Mouse (Mus musculus) embryonic facial prominence, embryonic 13.5 days (tissue): ENCODE data around the gene Ddx41. TPM values are rescaled to one million over a fixed set of nuclear protein-coding genes. Genes with fewer than 3 reads are reported as not detected.
A peak's percentile ranks its signal among the peaks of the same experiment; 100 is the strongest.

Experiments
- ATAC-seq: fragments of 200-750 bp; cut with Nextera tagmentation; 2 replicates; pipeline ENCODE4 v1.8.0; 2017; ENCODE audit warnings: low read depth; ENCODE audit not compliant: insufficient number of reproducible peaks, insufficient read depth, low FRiP score, low TSS enrichment
- H3K27ac ChIP-seq: fragments of 300-500 bp; sonication (generic); 2 replicates; pipeline ENCODE4 v1.5.1; 2015; ENCODE audit warnings: moderate library complexity, mild to moderate bottlenecking, inconsistent platforms
- H3K27me3 ChIP-seq: fragments of 300-500 bp; sonication (generic); 2 replicates; pipeline ENCODE4 v1.6.1; 2015; ENCODE audit warnings: mild to moderate bottlenecking, inconsistent platforms
- H3K36me3 ChIP-seq: fragments of 300-500 bp; sonication (generic); 2 replicates; pipeline ENCODE4 v1.6.1; 2015; ENCODE audit warnings: mild to moderate bottlenecking, inconsistent platforms
- H3K4me1 ChIP-seq: fragments of 300-500 bp; sonication (generic); 2 replicates; pipeline ENCODE4 v1.6.1; 2015; ENCODE audit warnings: inconsistent platforms
- H3K4me2 ChIP-seq: fragments of 300-500 bp; sonication (generic); 2 replicates; pipeline ENCODE4 v1.6.1; 2015; ENCODE audit warnings: moderate library complexity, mild to moderate bottlenecking, inconsistent platforms
- H3K4me3 ChIP-seq: fragments of 300-500 bp; sonication (generic); 2 replicates; pipeline ENCODE4 v1.5.1; 2015; ENCODE audit warnings: mild to moderate bottlenecking, inconsistent platforms
- H3K9ac ChIP-seq: fragments of 300-500 bp; sonication (generic); 2 replicates; pipeline ENCODE4 v1.6.1; 2015; ENCODE audit warnings: mild to moderate bottlenecking, inconsistent platforms
- H3K9me3 ChIP-seq: fragments of 300-500 bp; sonication (generic); 2 replicates; pipeline ENCODE4 v1.6.1; 2016; ENCODE audit warnings: inconsistent platforms
- WGBS: fragments of 180-500 bp; shearing (Covaris S2); methylation state at CpG from one replicate; pipeline ENCODE4 v1.1.7; 2015; ENCODE audit warnings: mixed read lengths; 5-methylcytosine and 5-hydroxymethylcytosine counted together
- microRNA-seq: library from miRNA; unstranded; fragments of <30 nt; microRNA quantifications from one replicate; pipeline ENCODE4, GENCODE M21; 2016
- polyA plus RNA-seq: library from polyadenylated mRNA; unstranded; fragments of >200 nt; fragmentation: Nextera tagmentation; extraction: Ambion mirVana; gene quantifications from 2 replicates; pipeline ENCODE4 v1.2.1, GENCODE M21; 2015

Gene Ddx41
- polyA plus RNA-seq, 1 experiment from 2014 or later, result 80.0 TPM

DNA sequence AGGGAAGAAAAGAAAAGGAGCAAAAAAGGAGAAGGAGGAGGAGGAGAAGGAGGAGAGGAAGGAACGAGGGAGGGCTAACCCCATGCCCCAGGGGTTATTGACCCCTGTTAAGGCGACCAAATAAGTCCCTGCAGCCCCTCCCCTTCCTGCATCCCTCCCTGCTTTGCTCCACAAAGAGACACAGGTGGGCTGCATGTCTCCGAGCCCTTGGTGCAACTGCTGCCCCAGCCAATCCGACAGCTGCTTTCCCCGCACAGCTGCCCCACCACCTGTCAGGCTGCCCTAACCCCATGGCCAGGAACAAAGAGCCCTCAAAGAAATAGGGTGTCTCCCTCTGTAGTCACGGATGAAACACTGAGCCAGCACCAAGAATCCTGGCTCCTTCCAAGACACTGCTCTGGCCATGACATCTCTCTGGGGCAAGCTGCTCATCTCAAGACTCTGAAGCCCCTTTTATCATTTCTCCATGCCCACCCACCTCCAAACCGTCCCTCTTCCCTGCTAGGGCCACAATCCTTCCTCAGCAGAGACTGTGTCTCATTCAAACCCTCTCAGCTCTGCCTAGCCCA is 51.9 kb downstream of the Ddx41 start:
- ATAC-seq, result no peak
- Histone ChIP-seq H3K9ac (peak overlapping the region; percentile 100), H3K27me3 (no peaks in the 10 kb centered on the region), H3K9me3 (no peaks in the 10 kb centered on the region), H3K4me3 (peak overlapping the region; percentile 100), H3K4me2 (peak overlapping the region; percentile 94), H3K4me1 (peaks cover 42% of the 10 kb centered on the region), H3K36me3 (peaks cover 40% of the 10 kb centered on the region), H3K27ac (no peak overlapping the region)
- 23% methylated on average over 7 of the region's 7 CpGs for WGBS

DNA sequence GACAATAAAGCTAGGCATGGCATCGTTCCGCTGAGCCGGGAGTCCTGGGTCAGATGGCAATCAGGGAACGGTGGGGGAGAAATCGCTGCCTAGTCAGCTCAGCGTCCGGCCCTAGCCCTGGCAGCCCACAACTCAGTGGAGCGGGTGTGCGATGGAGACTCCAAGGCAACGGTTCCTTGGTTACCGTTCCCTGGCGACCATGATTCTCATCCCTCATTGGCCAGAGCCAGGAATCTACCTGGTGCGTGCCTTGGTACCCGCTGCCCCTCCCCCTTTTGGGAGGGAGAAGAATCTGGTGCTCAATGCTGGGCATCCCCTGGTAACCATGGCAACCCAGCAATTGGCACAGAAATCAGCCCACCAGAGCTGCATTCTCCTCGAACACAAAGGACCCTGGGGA is 52.9 kb downstream of the Ddx41 start:
- no peak for ATAC-seq
- H3K36me3 ChIP-seq, result peaks cover 50% of the 10 kb centered on the region
- H3K9me3 ChIP-seq, result no peaks in the 10 kb centered on the region
- H3K9ac ChIP-seq, result peak overlapping the region; percentile 51
- H3K4me1 ChIP-seq, result peaks cover 42% of the 10 kb centered on the region
- H3K4me2 ChIP-seq, result peak overlapping the region; percentile 94
- no peak overlapping the region for H3K4me3 ChIP-seq
- no peaks in the 10 kb centered on the region for H3K27me3 ChIP-seq
- no peak overlapping the region for H3K27ac ChIP-seq
- 42% methylated on average over 15 of the region's 15 CpGs for WGBS

DNA sequence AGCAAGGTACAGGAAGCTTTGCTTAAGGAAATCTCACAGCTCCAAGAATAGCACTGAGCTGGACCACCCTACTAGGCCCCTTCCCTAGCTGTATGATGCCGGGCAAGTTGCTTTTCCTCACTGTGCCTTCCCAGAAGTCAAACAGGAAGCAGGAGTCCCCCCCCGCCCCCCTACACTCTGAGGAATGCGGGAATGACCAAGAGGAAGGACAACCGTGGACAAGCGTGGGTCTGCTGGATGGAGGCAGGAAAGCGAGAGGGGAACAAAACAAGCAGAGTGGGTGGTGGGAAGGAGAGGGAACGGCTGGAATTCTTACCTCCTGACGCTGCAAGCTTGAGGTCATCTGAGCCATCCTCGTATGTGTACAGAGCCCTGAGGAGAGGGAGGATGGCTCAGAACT is 53.4 kb downstream of the Ddx41 start:
- Histone ChIP-seq H3K4me3 (no peak overlapping the region), H3K27me3 (no peaks in the 10 kb centered on the region), H3K36me3 (peaks cover 53% of the 10 kb centered on the region), H3K9ac (peak overlapping the region; percentile 51; the same call in 1 of the 2 replicates), H3K9me3 (no peaks in the 10 kb centered on the region), H3K27ac (peak overlapping the region; percentile 7; the same call in 1 of the 2 replicates), H3K4me2 (0 out of 2 replicates have a peak overlapping the region, but pooled peaks have one; percentile 94), H3K4me1 (peaks cover 37% of the 10 kb centered on the region)
- no peak for ATAC-seq
- WGBS, result 27% methylated on average over 9 of the region's 9 CpGs

DNA sequence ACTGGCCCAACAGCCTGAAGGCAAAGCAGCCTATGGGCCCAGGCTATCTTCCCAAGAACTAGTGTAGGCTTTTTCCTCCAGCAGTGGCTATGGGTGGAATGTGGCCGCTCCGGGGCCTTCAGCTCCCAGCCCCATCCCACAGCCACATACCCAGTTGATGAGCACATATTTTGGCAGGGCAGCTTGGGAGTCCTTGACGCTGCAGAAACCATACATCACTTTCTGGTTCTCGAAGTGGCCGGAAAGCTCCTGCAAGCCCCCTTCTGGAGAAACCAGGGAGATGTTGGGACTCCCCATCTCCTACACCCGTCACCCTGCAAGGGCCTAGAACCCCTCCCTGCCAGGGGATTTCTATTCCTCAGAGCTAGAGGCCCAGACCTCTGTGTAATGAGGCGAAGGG is 53.9 kb downstream of the Ddx41 start:
- Histone ChIP-seq H3K36me3 (peaks cover 58% of the 10 kb centered on the region), H3K4me1 (peaks cover 36% of the 10 kb centered on the region), H3K9ac (0 out of 2 replicates have a peak overlapping the region, but pooled peaks have one; percentile 3), H3K4me3 (no peak overlapping the region), H3K27me3 (no peaks in the 10 kb centered on the region), H3K27ac (0 out of 2 replicates have a peak overlapping the region, but pooled peaks have one; percentile 23), H3K9me3 (no peaks in the 10 kb centered on the region), H3K4me2 (no peak overlapping the region)
- WGBS, result 84% methylated on average over 7 of the region's 7 CpGs
- no peak for ATAC-seq

Small RNA genes lying within 50 kb of the gene (microRNA-seq; reads per million reads assigned to microRNA genes)
- 0.92 reads per million for gene Mir6945

Other genes starting within 250 kb of the Ddx41 start
- 369 and 402 TPM in 2 replicates for gene Prelid1, start 216.2 kb downstream of the Ddx41 start, polyA plus RNA-seq
- 104 and 112 TPM in 2 replicates for gene Rab24, start 214.7 kb downstream of the Ddx41 start, polyA plus RNA-seq
- 41.4 and 51.0 TPM in 2 replicates for gene Mxd3, start 206.8 kb downstream of the Ddx41 start, polyA plus RNA-seq
- 89.3 and 93.1 TPM in 2 replicates for gene Lman2, start 173.9 kb downstream of the Ddx41 start, polyA plus RNA-seq
- 1.4 TPM in 2 replicates for gene Rgs14, start 166.9 kb downstream of the Ddx41 start, polyA plus RNA-seq
- not detected in 2 replicates for gene Slc34a1, start 138.5 kb downstream of the Ddx41 start, polyA plus RNA-seq
- not detected in 2 replicates for gene Pfn3, start 121.4 kb downstream of the Ddx41 start, polyA plus RNA-seq
- 0.24 and 1.6 TPM in 2 replicates for gene F12, start 109.9 kb downstream of the Ddx41 start, polyA plus RNA-seq
- gene Grk6, start 91.6 kb downstream of the Ddx41 start, polyA plus RNA-seq, result 36.4 and 45.3 TPM in 2 replicates
- 0.96 and 1.2 TPM in 2 replicates for gene Prr7, start 72.4 kb downstream of the Ddx41 start, polyA plus RNA-seq
- gene Dbn1, start 48.5 kb downstream of the Ddx41 start, polyA plus RNA-seq, result 275 and 276 TPM in 2 replicates
- 105 and 119 TPM in 2 replicates for gene Pdlim7, start 23.0 kb downstream of the Ddx41 start, polyA plus RNA-seq
- 2.3 and 2.8 TPM in 2 replicates for gene Dok3, start 7.4 kb downstream of the Ddx41 start, polyA plus RNA-seq
- 47.4 and 49.9 TPM in 2 replicates for gene Fam193b, start 34.5 kb upstream of the Ddx41 start, polyA plus RNA-seq
- 158 and 177 TPM in 2 replicates for gene Tmed9, start 37.1 kb upstream of the Ddx41 start, polyA plus RNA-seq
- gene B4galt7, start 63.2 kb upstream of the Ddx41 start, polyA plus RNA-seq, result 34.3 and 35.1 TPM in 2 replicates
- gene Caml, start 86.3 kb upstream of the Ddx41 start, polyA plus RNA-seq, result 76.3 and 76.5 TPM in 2 replicates
- gene Ddx46, start 98.4 kb upstream of the Ddx41 start, polyA plus RNA-seq, result 43.2 and 44.3 TPM in 2 replicates
- 71.5 and 73.7 TPM in 2 replicates for gene B230219D22Rik, start 156.5 kb upstream of the Ddx41 start, polyA plus RNA-seq
- gene Txndc15, start 178.0 kb upstream of the Ddx41 start, polyA plus RNA-seq, result 109 and 110 TPM in 2 replicates
- gene Pcbd2, start 190.7 kb upstream of the Ddx41 start, polyA plus RNA-seq, result 44.3 and 61.4 TPM in 2 replicates
- gene Catsper3, start 247.9 kb upstream of the Ddx41 start, polyA plus RNA-seq, result not detected in 2 replicates